ENCODE assay signal across 35 mouse cellular contexts in genomic region chr16:3855776-3856175, GRCm38 (mm10). TPM values are rescaled to one million over a fixed set of nuclear protein-coding genes. Genes with fewer than 3 reads are reported as not detected.
"Had no signal": no experiment of that assay in that cellular context is flagged by ENCODE, and none has a peak within 500 bp of the region (broad histone marks: within the 10 kb centered on the region; RNA-seq: fewer than 3 reads in every experiment).

No protein-coding gene starts in this region.

- H3K9me3 ChIP-seq: midbrain, embryonic 10.5 days; midbrain, embryonic 13.5 days; neural tube, embryonic 13.5 days had no signal

- ATAC-seq: inflammation-experienced regulatory T-cells, adult 6 months; intestine, embryonic 16.5 days; lung, postnatal 0 days; midbrain, embryonic 13.5 days; midbrain, embryonic 16.5 days had no signal

- H3K27ac ChIP-seq: layer of hippocampus, adult 2 months; left cerebral cortex, adult 2 months; macrophage; midbrain, embryonic 10.5 days; midbrain, embryonic 13.5 days; neural tube, embryonic 13.5 days; stomach, postnatal 0 days had no signal

- DNase-seq: kidney, adult 18-20 months; kidney, adult 9 months; kidney, postnatal 14 days; kidney, postnatal 4 days; layer of hippocampus, postnatal 36 days; lung, embryonic 14.5 days; retina, postnatal 1 day; thymus, adult 2 months; thymus, postnatal 14 days; thymus, postnatal 4 days had no signal

- H3K4me1 ChIP-seq: midbrain, embryonic 13.5 days; neural tube, embryonic 13.5 days had no signal

- H3K27me3 ChIP-seq: midbrain, embryonic 13.5 days; neural tube, embryonic 13.5 days had no signal

- H3K4me3 ChIP-seq: layer of hippocampus, adult 2 months; left cerebral cortex, adult 2 months; midbrain, embryonic 10.5 days; midbrain, embryonic 13.5 days; myocyte; neural tube, embryonic 13.5 days had no signal

RNA-seq across cellular contexts. Expression of gene Olfr15, which starts 25.1 kb away (rescaled TPM):
- total RNA-seq: layer of hippocampus, adult 2 months; layer of hippocampus, postnatal 10 days; layer of hippocampus, postnatal 36 days; left cerebral cortex, adult 2 months; left cerebral cortex, postnatal 10 days; left cerebral cortex, postnatal 36 days; liver, adult 2 months; monocyte, adult 5-6 weeks; neutrophil, adult 5-6 weeks had no signal
- polyA plus RNA-seq: inflammation-experienced regulatory T-cells, adult 6 months; intestine, embryonic 16.5 days; kidney, embryonic 16.5 days; limb, embryonic 11.5 days; limb, embryonic 14.5 days; liver, adult 2 months; liver, embryonic 16.5 days; lung, embryonic 14.5 days; lung, postnatal 0 days; macrophage; midbrain, embryonic 10.5 days; midbrain, embryonic 13.5 days; midbrain, embryonic 16.5 days; myocyte; neural tube, embryonic 13.5 days; small intestine, adult 2 months; spleen, adult 2 months; stomach, embryonic 14.5 days; stomach, postnatal 0 days; thymus, adult 2 months had no signal

RNA-seq across cellular contexts. Expression of gene Gm20695, which starts 28.7 kb away (rescaled TPM):
- polyA plus RNA-seq: macrophage; small intestine, adult 2 months; spleen, adult 2 months; thymus, adult 2 months had no signal
